Mouse (Mus musculus) G1E-ER4 (cell line): ENCODE data around the gene Spata4. TPM values are rescaled to one million over a fixed set of nuclear protein-coding genes. Genes with fewer than 3 reads are reported as not detected.

ENCODE experiments used
- GATA1 ChIP-seq: IDR thresholded peaks from one replicate; pipeline ENCODE4 v1.8.0; 2012; ENCODE audit warnings: low read length, inconsistent platforms
- polyA plus RNA-seq: library from polyadenylated mRNA; stranded (reverse); fragments of >175 nt; gene quantifications from 2 replicates; pipeline ENCODE4 v1.2.3, GENCODE M21; 2012

Gene Spata4
- not detected in 2 replicates for polyA plus RNA-seq

DNA sequence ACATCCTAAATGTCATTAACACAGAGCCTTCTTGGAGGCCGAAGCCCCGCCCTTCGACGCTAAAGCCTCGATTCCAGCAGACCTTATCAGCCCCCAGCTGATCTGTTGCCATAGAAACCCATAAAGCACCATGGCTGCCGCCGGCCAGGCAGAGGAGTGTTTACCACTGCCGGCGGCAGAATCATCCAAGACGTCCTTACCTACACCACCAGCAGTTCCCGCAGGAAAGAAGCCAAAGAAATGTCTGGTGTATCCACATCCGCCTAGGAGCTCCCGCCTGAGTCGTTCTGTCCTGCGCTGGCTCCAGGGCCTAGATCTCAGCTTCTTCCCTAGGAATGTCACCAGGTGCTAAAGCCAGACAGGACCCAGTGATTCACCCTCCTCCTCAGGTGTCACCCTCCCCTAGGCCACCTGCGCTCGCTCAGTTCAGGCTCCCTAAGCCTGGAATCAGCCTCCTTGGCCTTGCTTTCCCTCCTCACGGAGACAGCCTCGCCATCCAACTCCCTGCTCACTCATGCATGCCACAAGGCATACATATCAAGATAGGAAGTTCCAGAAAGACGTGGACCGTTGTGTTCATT is at the start of gene Spata4:
TSS of gene Spata4 (plus strand) at position 111 of the 581 bp plus-strand sequence.
- peak; percentile 26 for TF ChIP-seq GATA1

DNA sequence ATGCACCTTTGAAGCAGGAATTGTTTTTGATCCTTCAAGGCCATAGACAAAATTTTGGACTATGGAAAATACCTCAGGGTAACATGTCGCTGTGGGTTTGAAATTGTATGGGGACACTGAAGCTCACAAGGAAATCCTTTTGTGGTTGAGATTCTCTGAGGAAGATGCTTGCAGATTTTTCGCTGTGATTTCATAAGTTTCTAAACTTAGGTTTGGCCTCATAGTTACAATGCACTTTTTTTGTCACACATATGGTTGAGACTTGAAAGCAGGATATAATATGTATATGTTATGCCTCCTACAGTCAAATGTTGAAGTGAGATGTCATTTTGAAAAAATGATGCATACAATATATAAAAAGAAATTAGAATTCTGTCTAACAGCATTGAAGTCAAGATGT is 45.7 kb upstream of the Spata4 start:
- no peak for TF ChIP-seq GATA1

DNA sequence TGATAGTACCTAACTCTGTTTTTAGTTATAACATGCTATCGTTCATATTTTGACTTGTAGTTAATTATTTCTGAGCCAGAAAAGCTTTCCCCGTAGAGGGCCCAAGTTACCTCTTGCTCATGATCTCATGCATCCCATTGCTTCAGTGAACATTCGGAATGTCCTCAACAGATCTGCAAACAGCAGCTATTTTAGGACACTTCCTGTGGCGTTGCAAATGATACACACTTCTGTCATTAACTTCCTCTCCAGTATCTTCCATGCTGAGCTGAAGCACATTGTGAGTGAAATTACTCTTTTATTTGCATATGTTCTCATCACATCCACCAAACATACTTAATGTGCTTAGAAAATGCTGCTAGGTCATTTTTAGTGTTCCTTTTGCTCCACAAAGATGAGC is 38.4 kb upstream of the Spata4 start:
- TF ChIP-seq GATA1: no peak

DNA sequence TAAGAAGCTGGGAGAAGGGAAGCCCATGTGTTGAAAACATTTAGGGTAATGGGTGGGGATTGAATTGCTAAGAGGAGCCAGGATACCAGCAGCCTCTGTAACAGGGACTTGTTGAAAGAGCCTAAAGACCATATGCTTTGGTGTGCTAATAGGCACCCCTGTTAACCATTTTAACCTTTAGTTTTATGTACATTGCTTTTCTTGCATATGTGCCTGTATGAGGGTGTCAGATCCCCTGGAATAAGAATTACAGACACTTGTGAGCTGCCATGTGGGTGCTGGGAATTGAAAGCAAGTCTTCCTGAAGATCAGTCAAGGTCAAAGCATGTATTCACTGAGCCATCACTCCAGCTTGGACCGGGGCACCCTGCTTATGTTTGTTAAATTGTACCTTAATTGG is 35.4 kb upstream of the Spata4 start:
- TF ChIP-seq GATA1: no peak

DNA sequence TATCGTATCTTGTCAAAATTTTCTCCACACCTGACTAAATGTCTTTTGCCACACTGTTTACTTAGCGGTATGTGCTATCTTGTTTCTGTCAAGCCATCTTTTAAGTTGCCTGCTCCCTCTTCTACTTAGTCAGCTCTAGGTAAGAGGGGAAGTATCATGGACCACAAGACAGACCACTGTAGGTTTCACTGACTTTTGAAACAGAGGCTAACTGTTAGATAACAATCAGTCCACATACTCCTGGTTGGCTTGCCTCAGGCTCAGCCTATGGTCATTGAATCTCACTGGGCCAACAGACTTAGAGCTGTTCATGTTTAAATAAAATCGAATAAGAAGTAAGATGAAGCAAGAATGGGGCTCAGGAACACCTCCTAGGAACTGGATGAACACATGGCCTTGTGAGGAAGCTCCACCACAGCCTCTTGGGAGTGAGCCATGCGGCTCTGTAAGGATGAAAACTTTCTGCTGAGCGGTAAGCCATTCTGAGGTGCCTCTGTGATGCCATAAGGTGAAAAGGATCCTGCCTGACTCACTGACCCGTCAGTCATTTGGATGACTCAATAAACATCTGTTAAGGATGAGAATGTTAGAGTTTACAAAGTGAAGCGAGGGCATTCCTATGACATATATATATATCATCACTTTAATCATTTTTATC is 34.8 kb upstream of the Spata4 start:
- no peak for TF ChIP-seq GATA1

DNA sequence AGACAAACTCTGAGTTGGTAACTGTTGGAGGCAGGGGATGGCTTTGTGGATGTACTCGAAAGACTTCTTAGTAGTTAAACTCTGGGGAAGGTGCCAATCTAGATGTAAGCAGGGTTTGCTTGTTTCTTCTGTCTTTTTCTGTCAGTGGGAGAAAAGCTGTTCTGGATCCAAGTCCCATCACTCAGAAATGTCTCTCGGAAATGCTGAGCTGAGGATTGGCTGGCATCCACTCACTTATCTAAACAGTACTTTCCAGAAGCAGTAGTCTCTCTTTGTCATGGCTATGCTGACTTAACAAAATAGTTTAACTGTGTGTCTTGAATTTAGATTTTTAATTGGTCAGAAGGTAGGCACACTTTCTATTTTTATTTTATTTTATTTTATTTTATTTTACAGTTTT is 33.4 kb upstream of the Spata4 start:
- no peak for TF ChIP-seq GATA1

DNA sequence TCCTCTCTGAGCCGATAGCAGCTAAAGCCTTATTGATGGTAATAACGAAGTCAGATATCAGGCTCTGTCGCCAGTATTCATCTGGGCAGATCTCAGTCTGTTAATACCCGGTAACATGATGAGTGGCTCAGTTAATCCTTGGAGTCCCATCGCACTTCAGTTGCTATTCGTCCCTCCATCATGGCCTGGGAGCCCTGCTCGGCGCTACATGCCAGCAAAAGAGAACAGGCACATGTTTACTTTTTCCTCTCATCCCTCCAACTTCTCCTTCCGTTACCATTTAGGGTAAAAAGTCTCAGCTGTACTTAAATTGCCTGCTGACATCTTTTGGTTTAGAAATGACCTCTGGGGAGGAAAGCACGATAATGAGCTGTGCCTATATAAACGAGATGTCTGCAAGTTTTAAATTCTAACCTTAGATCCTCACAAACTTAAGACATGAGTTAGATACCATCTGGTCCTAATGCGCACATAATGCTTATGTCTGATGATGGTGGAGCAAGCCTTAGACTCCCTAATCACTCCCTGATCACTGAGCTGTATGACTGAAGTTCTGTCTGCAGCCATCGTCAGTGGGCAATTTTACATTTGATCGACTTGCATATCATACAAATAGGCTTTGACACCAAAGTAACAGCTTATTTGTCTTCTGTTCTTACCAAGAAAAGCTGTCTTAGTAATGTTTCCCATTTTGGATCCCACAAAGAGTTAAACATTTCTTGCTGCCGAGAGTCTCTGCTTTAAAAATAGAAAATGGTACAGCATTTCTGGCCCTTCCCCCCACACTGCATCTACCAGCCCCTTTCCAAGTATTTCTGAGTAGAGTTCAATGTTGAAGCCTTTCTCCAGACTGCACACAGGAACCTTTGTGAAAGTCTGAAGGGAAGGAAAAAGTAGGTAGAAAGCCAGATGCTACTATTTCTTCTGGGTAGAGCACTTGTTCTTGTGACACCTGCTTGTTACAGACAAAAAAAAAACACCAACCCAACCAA is 29.7 kb upstream of the Spata4 start:
- TF ChIP-seq GATA1: no peak

DNA sequence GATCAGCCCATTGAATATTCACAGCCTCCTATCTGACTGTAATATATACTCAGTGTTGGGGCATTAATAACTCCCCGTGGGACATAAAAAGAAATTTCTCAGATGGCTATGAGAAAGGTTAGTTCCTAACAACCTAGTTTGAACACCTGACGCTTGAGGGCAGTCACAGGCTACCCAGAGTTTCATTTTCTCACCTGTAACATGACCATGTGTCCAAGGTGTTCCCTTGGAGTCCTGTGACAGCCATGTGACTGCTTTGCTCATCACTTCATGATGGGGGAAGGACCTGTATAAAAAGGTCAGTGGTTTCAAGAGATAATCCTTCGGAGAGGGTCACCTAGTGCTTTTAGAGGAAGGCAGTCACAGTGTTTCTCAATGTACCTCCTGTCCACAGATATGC is 19.1 kb upstream of the Spata4 start:
- no peak for TF ChIP-seq GATA1

DNA sequence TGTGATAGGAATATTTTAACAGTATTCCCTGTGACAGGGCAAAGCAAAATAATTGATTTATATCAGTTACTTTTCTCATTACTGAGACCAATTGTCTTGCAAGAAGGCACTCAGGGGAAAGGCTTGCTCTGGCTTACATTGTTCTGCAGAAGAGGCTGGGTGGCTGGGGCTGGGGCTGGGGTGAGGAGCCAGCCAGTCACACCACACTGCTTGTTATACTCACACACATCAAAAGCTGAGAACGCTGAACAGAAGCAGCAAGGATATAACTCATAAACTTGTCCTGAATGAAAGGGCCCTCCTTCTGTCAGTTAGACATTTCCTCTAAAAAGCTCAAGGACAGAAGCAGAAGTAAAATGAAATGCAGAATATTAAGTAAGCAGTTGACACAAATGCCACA is 17.7 kb upstream of the Spata4 start:
- no peak for TF ChIP-seq GATA1

DNA sequence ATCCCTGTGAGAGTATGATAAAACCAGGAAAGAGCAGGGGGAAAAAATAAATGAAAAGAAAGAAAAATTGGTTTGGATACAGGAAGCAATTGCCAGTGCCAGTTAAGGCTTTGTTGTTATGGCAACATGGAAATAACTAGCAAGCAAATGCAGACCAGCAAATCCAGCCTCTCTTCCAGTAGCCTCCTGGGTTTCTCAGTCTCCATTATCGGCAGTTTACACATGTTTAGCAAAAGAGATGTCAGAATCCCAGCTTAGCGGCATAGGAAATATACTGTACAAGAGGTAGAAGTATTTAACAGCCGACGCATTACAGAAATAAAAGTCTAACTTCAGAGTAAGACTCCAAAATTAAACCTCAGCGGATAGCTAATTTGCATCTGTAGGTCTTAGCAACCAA is 5.9 kb upstream of the Spata4 start:
- TF ChIP-seq GATA1: no peak

DNA sequence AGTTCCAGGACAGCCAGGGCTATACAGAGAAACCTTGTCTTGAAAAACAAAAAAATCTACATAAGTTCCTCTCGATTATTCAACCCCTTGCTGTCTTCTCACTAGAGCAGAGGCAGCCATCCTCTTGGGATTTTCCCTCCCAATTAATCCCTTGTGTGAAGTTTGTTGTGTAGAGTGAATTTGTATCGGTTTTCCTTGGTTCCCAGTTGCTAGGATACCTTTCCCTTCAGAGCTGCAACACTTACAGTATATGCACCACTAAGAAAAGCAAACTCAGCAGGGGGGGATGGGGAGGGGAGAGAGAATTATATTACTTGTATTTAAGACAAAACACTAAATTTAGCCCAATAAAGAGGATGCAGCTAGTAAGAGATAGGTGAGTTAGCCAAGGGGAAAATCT is 4.5 kb upstream of the Spata4 start:
- no peak for TF ChIP-seq GATA1

DNA sequence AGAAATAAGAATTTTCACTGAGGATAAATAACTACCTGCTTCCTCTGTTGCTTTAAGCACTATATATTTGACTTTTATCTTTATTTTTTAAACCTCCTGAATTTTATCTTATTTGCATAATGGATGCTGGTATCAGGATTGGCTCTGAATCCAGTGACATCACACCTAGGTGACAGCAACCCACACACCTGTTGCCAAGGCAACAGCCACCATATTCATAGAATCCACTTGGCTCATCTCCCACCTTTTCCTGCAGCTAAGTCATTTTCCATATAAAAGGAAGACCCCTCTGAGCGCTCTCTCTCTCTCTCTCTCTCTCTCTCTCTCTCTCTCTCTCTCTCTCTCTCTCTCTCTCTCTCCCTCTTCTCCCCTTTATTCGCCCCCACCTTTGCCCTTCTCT is 3.6 kb upstream of the Spata4 start:
- TF ChIP-seq GATA1: no peak

DNA sequence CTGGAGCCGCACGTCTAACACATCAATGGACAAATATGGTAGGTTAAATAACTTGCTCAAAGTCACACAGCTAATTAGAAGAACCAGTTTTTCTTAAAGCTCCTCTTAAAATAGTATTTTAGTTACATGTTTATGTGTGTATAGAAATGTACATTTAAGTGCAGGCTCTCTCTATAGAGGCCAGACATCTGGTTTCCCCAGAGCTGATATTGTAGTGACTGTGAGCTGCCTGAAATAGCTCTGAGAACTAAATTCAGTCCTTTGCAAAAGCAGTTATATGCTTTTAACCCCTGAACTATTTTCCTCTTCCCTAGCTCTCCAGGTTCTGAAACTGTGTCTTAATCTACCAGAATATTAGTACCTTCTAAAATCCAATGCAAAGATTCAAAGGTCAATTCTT is 3.2 kb upstream of the Spata4 start:
- TF ChIP-seq GATA1: no peak

DNA sequence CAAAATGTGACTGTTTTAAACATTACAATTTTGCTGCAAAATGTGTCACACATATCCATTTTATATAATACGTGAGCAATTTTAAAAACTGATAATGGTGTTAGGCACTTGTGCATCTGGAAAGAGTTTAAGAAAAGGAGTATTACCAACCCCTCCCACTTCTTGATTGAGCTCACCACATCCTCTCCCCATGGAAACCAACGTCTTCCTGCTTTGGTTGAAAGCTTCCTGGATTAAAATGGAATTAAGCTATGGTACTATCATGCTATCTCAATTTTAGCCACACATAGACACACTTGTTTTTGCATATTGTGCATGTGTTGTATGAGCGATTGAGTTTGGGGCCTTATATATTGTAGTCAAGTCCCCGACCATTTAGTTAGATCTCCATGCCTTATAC is 2.9 kb downstream of the Spata4 start:
- no peak for TF ChIP-seq GATA1

DNA sequence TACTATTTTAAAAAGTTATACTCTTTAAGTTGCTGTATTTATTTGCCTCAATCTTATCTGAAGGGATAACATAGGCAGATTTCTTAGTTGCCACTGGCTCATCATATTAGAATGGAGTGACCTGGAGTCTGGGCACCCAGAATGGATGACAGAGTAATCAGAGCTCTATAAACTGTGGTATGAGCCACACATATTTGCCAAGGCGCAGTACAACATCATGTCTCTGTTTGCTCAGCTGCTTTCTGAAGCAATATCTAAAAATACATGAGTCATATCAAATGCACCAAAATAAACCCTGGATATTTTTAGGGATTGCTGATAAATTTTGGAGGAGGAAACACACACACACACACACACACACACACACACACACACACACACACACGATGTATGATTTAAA is 8.8 kb downstream of the Spata4 start:
- no peak for TF ChIP-seq GATA1

DNA sequence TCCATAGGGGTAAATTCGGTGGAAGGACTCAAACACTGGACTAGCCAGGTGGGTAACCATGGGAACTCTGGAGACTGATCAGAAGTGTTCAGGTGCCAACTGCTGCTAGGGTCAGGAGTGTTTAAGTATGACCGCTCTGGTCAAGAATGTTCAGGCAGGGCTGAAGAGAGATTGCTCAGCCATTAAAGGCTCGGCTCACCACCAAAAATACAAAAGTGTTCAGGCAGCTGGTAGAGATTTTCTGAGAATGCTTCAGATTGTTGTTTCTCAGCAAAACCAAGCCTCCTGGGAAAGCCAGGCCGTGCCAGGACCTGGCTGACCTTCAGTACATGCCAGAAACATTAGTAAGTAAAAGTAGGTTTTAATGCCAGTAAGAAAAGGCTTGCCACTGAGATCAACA is 9.7 kb downstream of the Spata4 start:
- TF ChIP-seq GATA1: no peak
